In the genomic region with DNA sequence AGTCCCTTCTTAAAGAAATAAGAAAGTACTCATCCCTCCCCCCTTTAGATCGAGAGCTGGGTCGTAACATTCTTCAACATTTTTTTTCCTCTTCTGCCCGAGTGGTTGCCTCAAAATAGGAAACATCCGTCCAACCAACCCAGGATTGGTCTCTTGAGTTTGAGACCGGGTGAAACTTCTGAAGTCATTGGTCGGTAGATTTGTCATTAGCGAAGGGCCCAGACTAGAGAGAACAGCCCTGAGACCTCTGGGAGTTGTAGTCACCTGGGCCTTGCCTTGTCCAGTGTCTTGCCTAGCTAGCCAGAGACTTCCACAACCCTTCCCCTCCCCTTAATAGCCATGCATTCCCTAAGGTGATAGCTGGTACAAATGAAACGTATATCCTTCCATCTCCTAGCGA, we compare ENCODE assay signal across 7 mouse cellular contexts. TPM values are rescaled to one million over a fixed set of nuclear protein-coding genes. Genes with fewer than 3 reads are reported as not detected.
DNase-seq lines count a peak whose midpoint lies in the region; ATAC-seq lines count a peak whose summit lies in the region.

No protein-coding gene starts in this region.

- H3K9me3 ChIP-seq in hindbrain, embryonic 14.5 days (ENCODE audit: control insufficient read depth, low read length) = no peaks in the 10 kb centered on the region

- no peaks in the 10 kb centered on the region for H3K79me2 ChIP-seq in macrophage (ENCODE audit: inconsistent target)

- 19% methylated on average over 9 of the region's 9 CpGs for WGBS in hindbrain, embryonic 14.5 days
- WGBS in macrophage (ENCODE audit: missing documents) = 27% methylated on average over 9 of the region's 9 CpGs

- H3K4me1 ChIP-seq in hindbrain, embryonic 14.5 days (replicated peaks; ENCODE audit: control insufficient read depth, insufficient read depth, low read length) = no peaks in the 10 kb centered on the region

- no peaks in the 10 kb centered on the region for H3K36me3 ChIP-seq in hindbrain, embryonic 14.5 days (replicated peaks; ENCODE audit: control insufficient read depth, insufficient read depth)
- H3K36me3 ChIP-seq in macrophage (ENCODE audit: inconsistent target) = no peaks in the 10 kb centered on the region

- peak; percentile 56; the same call in 1 of the 2 replicates for ATAC-seq in hindbrain, embryonic 14.5 days (ENCODE audit: low FRiP score)

- peak overlapping the region; percentile 80 for H3K4me2 ChIP-seq in hindbrain, embryonic 14.5 days (replicated peaks)

- H3K4me3 ChIP-seq in hindbrain, embryonic 14.5 days (replicated peaks; ENCODE audit: low read length) = peak overlapping the region; percentile 40
- peak overlapping the region; percentile 59 for H3K4me3 ChIP-seq in macrophage (ENCODE audit: inconsistent target)

- H3K9ac ChIP-seq in hindbrain, embryonic 14.5 days = peak overlapping the region; percentile 53

- peak; percentile 67 for DNase-seq in T-cell, adult 2 months (ENCODE audit: low spot score)
- DNase-seq in cerebellum, postnatal 10 days = peak; percentile 64 to 67
- peak; percentile 13 to 36 for DNase-seq in frontal cortex, postnatal 14 days (ENCODE audit: low spot score in 2 of 2)
- DNase-seq in hindbrain, embryonic 14.5 days (ENCODE audit: low spot score) = peak; percentile 39
- peak; percentile 15 to 49 for DNase-seq in left cerebral cortex, adult 18-20 months (ENCODE audit: low spot score in 2 of 2)
- peak; percentile 33 for DNase-seq in retina, postnatal 7 days (ENCODE audit: low read depth, low spot score)

- peak overlapping the region; percentile 93; the same call in 1 of the 2 replicates for H3K27ac ChIP-seq in hindbrain, embryonic 14.5 days
- H3K27ac ChIP-seq in macrophage = peak overlapping the region; percentile 69

- no peaks in the 10 kb centered on the region for H3K27me3 ChIP-seq in hindbrain, embryonic 14.5 days (ENCODE audit: control insufficient read depth, insufficient read depth, low read length)

RNA-seq across cellular contexts. Expression of a gene that starts 1.3 kb away (rescaled TPM):
- polyA plus RNA-seq in hindbrain, embryonic 14.5 days (2014; fragmentation: Nextera tagmentation; extraction: Ambion mirVana) = 19.9 and 22.3 TPM in 2 replicates
- total RNA-seq in left cerebral cortex, adult 18-20 months (2021) = 10 to 100 TPM; 25.7 to 25.8 TPM
- total RNA-seq in macrophage (2018; cell fraction: chromatin; rRNA removed) = 10 to 100 TPM in 21 of 26 experiments, 1 to 10 TPM in 5; 4.7 to 47.3 (median 16.2) TPM
- 10 to 100 TPM; 24.0 to 52.2 (median 30.5) TPM for total RNA-seq in macrophage (2018; cell fraction: cytosol; rRNA removed)
- total RNA-seq in macrophage (2018; cell fraction: nucleus; rRNA removed) = 10 to 100 TPM in 25 of 26 experiments, 1 to 10 TPM in 1; 9.4 to 49.3 (median 18.2) TPM
- 33.2 to 58.9 TPM (median 40.6 TPM) in 3 replicates for polyA plus RNA-seq in macrophage (2018)

Comparison
In these comparisons a context has a peak if more than half of its experiments do, and no peak if none do; other contexts are left out.
1. Peak in every context shown above with its lines: DNase-seq, ATAC-seq, H3K4me3 ChIP-seq and H3K27ac ChIP-seq.